Mouse (Mus musculus): Measurements from ENCODE around the gene Faf2. TPM values are rescaled to one million over a fixed set of nuclear protein-coding genes. Genes with fewer than 3 reads are reported as not detected.

Faf2 gene
- polyA plus RNA-seq, 1 experiment from 2014 or later, result 86.7 TPM

DNA sequence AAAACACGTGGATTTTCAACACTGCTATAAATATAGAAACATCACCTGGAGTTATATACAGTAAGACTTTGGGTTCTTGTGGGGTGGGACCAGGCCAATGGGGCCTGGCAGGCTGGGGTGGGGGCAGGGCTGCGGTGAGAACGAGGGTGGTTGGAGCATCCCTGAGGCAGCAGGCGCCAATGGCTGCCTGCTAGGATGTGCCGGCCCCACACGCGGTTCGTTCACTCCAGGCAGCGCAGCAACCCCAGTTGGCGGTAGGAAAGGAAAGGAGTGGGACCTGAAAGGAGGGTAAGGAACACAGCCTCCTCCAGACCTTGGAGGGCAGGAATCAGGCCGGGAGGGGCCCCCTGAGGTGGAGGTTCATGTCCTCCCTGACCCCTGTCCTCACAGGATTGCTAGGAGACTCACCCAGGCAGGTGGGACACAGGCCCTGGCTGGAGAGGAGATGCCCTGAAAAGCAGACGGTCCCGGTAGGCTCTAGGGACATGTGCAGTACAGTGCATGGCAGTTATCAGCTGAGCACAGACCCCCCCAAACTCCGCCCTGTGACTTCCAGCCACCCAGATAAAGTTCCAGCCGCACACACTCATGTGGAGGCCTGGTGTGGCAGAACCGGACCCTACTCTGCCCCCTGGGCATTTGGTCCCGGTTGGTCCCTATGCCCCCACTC, 58.7 kb downstream of the Faf2 start:
- Histone ChIP-seq H3K4me3 (ENCODE audit: low read depth, low read length) (no peak overlapping the region), H3K9me3 (ENCODE audit: control insufficient read depth, low read length) (no peaks in the 10 kb centered on the region), H3K4me2 (ENCODE audit: low read depth, low read length) (no peak overlapping the region), H3K36me3 (ENCODE audit: control insufficient read depth, insufficient read depth, low read length) (peaks cover 61% of the 10 kb centered on the region), H3K27me3 (replicated peaks; ENCODE audit: control insufficient read depth, insufficient read depth, low read length) (no peaks in the 10 kb centered on the region), H3K27ac (replicated peaks; ENCODE audit: low read depth, low read length) (no peak overlapping the region), H3K9ac (ENCODE audit: low read depth, low read length) (no peak overlapping the region), H3K4me1 (ENCODE audit: control insufficient read depth, insufficient read depth, low read length) (peaks cover 6% of the 10 kb centered on the region)
- ATAC-seq (ENCODE audit: low read depth) (no peak), DNase-seq (ENCODE audit: low spot score) (no peak)
- 77% methylated on average over 15 of the region's 17 CpGs for WGBS

DNA sequence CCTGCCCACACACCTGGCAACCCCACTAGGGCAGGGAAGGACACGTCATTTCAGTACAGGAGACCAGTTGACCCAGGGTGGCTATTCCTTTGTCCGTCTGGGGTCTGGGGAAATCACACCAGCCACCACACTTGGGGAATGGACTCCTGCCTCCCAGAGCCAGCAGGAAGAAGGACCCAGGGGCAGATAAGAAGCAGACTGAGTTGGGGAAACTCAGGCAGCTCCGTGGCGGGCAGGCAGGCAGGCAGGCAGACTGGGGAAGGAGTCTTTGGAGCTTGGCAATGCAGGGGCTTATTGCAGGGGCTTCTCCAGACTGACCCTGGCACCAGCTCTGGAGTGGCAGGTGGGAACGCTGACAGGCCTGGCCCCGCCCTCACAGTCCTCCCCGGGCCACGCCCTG, 59.7 kb downstream of the Faf2 start:
- ATAC-seq (ENCODE audit: low read depth) (no peak), DNase-seq (ENCODE audit: low spot score) (no peak)
- H3K4me3 ChIP-seq (ENCODE audit: low read depth, low read length), result no peak overlapping the region
- peaks cover 61% of the 10 kb centered on the region for H3K36me3 ChIP-seq (ENCODE audit: control insufficient read depth, insufficient read depth, low read length)
- no peaks in the 10 kb centered on the region for H3K9me3 ChIP-seq (ENCODE audit: control insufficient read depth, low read length)
- H3K4me2 ChIP-seq (ENCODE audit: low read depth, low read length), result no peak overlapping the region
- peaks cover 16% of the 10 kb centered on the region for H3K4me1 ChIP-seq (ENCODE audit: control insufficient read depth, insufficient read depth, low read length)
- H3K27me3 ChIP-seq (replicated peaks; ENCODE audit: control insufficient read depth, insufficient read depth, low read length), result no peaks in the 10 kb centered on the region
- no peak overlapping the region for H3K9ac ChIP-seq (ENCODE audit: low read depth, low read length)
- WGBS, result 81% methylated on average over 4 of the region's 8 CpGs
- H3K27ac ChIP-seq (replicated peaks; ENCODE audit: low read depth, low read length), result no peak overlapping the region

DNA sequence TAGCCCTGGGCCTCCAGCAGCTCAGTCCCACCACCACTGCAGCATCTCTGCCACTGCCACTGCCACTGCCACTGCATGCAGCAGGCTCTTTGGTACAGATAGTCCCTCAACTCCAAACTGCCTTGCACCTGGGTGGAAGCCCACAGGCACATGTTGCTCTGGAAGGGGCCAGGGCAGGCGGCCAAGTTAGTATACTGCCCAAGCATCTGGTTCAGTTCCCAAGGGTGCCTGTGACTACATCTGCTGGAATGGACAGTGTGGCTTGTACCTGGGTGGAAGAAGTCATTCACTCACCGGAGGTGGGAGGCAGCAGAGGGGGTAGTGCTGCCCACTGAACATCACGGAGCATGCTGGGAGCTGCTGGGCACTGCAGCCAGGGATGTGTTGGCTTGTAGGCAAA, 61.7 kb downstream of the Faf2 start:
- WGBS, result 88% methylated on average over 3 of the region's 3 CpGs
- Histone ChIP-seq H3K4me1 (ENCODE audit: control insufficient read depth, insufficient read depth, low read length) (peaks cover 17% of the 10 kb centered on the region), H3K4me3 (ENCODE audit: low read depth, low read length) (no peak overlapping the region), H3K27ac (replicated peaks; ENCODE audit: low read depth, low read length) (no peak overlapping the region), H3K9ac (ENCODE audit: low read depth, low read length) (no peak overlapping the region), H3K27me3 (replicated peaks; ENCODE audit: control insufficient read depth, insufficient read depth, low read length) (no peaks in the 10 kb centered on the region), H3K9me3 (ENCODE audit: control insufficient read depth, low read length) (no peaks in the 10 kb centered on the region), H3K36me3 (ENCODE audit: control insufficient read depth, insufficient read depth, low read length) (peaks cover 61% of the 10 kb centered on the region), H3K4me2 (ENCODE audit: low read depth, low read length) (no peak overlapping the region)
- ATAC-seq (ENCODE audit: low read depth) (no peak), DNase-seq (ENCODE audit: low spot score) (no peak)

DNA sequence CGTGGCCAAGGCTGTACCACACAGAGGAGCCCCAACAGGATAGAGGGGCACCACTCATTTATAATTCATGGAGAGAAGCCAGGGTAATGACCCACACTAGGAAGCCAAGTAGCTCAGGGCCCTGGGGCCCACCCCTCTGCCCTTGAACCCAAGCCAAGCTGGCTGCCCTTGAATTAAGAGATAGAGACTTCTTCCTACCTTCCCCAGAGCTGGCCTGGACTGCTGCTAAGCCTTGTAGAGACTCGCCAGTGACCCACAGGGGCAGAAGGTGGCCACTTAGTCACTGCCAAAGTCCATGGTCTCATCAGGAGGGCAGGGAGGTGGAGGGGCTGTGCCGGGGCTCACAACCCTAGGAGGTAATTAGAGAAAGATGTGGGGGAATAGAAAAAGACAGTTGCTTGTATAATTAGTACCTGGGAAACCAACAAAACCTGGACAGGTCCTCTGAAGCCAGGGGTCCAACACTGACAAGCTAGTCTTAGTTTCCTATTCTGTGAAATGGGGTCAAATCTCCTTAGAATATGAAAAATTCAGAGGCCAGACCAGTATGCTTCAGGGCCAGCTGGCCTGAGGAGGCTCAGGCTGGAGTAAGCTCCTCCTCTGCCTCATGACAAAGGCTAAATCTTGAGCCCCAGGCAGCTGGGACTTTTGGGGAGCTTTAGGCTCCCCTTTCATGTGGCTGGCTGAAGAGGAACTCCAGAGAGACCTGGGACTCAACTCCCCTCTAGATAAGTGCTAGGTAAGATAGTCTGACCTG, 62.7 kb downstream of the Faf2 start:
- H3K4me1 ChIP-seq (ENCODE audit: control insufficient read depth, insufficient read depth, low read length), result peaks cover 22% of the 10 kb centered on the region
- H3K9ac ChIP-seq (ENCODE audit: low read depth, low read length), result no peak overlapping the region
- no peak overlapping the region for H3K4me3 ChIP-seq (ENCODE audit: low read depth, low read length)
- peak overlapping the region; percentile 76; the same call in 1 of the 2 replicates for H3K4me2 ChIP-seq (ENCODE audit: low read depth, low read length)
- H3K36me3 ChIP-seq (ENCODE audit: control insufficient read depth, insufficient read depth, low read length), result peaks cover 51% of the 10 kb centered on the region
- H3K27me3 ChIP-seq (replicated peaks; ENCODE audit: control insufficient read depth, insufficient read depth, low read length), result no peaks in the 10 kb centered on the region
- no peak overlapping the region for H3K27ac ChIP-seq (replicated peaks; ENCODE audit: low read depth, low read length)
- no peak for ATAC-seq (ENCODE audit: low read depth)
- no peak for DNase-seq (ENCODE audit: low spot score)
- 55% methylated on average over 3 of the region's 3 CpGs for WGBS
- H3K9me3 ChIP-seq (ENCODE audit: control insufficient read depth, low read length), result no peaks in the 10 kb centered on the region

DNA sequence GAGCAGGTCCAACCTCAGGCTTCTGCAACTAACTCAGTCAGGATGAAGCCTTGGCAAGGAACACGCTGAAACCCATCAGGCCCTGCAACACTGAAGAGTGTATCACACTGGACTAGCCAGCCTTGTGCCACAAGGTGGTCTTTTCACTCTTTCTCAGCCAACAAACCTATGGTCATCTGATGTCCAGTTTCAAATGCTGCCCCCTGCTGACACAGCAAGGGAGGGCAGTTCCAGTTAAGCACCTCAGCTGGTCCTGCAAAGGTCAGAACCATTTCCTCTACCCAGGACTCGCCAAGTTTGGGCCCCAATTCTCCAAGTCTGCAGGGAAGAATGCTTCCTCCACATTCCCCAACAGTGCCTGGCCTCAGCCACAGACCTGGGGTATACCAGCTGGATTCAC, 63.6 kb downstream of the Faf2 start:
- Histone ChIP-seq H3K36me3 (ENCODE audit: control insufficient read depth, insufficient read depth, low read length) (peaks cover 44% of the 10 kb centered on the region), H3K9ac (ENCODE audit: low read depth, low read length) (0 out of 2 replicates have a peak overlapping the region, but pooled peaks have one; percentile 91), H3K9me3 (ENCODE audit: control insufficient read depth, low read length) (no peaks in the 10 kb centered on the region), H3K27ac (replicated peaks; ENCODE audit: low read depth, low read length) (no peak overlapping the region), H3K27me3 (replicated peaks; ENCODE audit: control insufficient read depth, insufficient read depth, low read length) (no peaks in the 10 kb centered on the region), H3K4me2 (ENCODE audit: low read depth, low read length) (peak overlapping the region; percentile 76), H3K4me1 (ENCODE audit: control insufficient read depth, insufficient read depth, low read length) (peaks cover 22% of the 10 kb centered on the region), H3K4me3 (ENCODE audit: low read depth, low read length) (peak overlapping the region; percentile 97; the same call in 1 of the 2 replicates)
- ATAC-seq (ENCODE audit: low read depth), result no peak
- 36% methylated on average over 2 of the region's 2 CpGs for WGBS
- DNase-seq (ENCODE audit: low spot score), result peak; percentile 11

DNA sequence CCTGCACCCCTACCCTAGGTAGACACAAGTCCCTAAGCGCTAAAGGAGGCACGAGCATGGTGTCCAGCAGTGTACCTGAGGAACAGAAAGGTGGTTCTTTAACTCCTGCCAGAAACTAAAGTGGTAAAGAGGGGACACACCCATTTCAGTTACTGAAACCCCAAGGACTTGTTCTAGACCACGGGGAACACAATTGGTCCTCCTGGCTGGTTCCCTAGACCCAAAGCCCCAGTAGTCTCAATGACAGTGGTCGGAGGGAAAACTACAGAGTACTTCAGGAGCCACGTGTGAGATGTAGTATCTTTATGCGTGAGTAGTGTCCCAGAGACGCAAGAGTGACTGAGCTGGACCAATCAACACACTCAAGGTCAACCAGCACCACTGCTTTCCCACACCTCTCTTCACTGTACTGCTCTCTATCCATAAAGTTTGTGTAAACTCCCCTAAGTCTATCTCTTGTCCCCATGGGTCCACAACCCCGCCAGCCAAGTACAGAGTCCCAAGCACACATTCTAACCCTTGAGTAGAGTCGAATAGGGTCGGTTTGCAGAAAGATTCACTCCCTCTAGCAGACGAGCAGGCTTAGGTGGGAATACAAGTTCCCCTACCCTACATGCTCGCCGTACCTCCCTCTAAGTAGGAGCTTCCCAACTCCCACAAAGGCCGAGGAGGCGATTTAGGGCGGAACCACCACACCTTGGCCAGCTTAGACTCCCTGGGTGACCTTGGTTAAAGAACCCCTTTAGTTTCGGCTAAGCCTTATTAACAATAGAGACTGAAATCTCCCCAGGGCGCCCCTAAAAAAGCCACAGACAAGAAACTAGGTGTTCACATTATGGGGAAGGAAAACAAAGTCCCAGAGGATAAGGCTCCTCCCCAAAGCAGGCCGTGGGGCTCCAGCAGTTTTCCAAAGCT, 64.8 kb downstream of the Faf2 start:
- ATAC-seq (ENCODE audit: low read depth), result no peak
- Histone ChIP-seq H3K9me3 (ENCODE audit: control insufficient read depth, low read length) (no peaks in the 10 kb centered on the region), H3K27ac (replicated peaks; ENCODE audit: low read depth, low read length) (peak overlapping the region; percentile 97), H3K27me3 (replicated peaks; ENCODE audit: control insufficient read depth, insufficient read depth, low read length) (no peaks in the 10 kb centered on the region), H3K4me2 (ENCODE audit: low read depth, low read length) (peak overlapping the region; percentile 76), H3K9ac (ENCODE audit: low read depth, low read length) (peak overlapping the region; percentile 91), H3K4me1 (ENCODE audit: control insufficient read depth, insufficient read depth, low read length) (peaks cover 22% of the 10 kb centered on the region), H3K4me3 (ENCODE audit: low read depth, low read length) (peak overlapping the region; percentile 97), H3K36me3 (ENCODE audit: control insufficient read depth, insufficient read depth, low read length) (peaks cover 32% of the 10 kb centered on the region)
- 5% methylated on average over 19 of the region's 19 CpGs for WGBS
- DNase-seq (ENCODE audit: low spot score), result no peak

DNA sequence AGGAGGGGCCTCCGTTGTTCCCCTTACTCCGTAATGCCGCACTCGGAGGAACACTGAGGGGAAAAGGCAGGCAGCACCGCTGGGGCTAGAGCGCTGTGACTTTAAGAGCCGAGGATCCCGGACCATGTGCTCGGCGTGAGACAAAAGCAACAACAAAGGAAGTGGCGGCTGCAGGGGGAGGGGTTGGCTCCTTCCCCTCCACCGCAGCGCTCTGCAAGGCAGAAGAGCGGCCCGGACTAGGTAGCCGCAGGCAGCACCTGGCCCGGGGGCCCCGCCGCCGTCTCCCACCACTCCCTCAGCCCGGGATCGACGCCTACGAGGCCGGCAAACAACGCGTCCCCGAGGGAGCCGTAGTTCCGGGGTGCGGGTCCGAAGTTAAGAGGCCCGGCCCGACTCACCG, 65.5 kb downstream of the Faf2 start:
- ATAC-seq (ENCODE audit: low read depth), result peak; percentile 72
- H3K27ac ChIP-seq (replicated peaks; ENCODE audit: low read depth, low read length), result peak overlapping the region; percentile 97
- H3K4me1 ChIP-seq (ENCODE audit: control insufficient read depth, insufficient read depth, low read length), result peaks cover 29% of the 10 kb centered on the region
- no peaks in the 10 kb centered on the region for H3K9me3 ChIP-seq (ENCODE audit: control insufficient read depth, low read length)
- peak overlapping the region; percentile 91 for H3K9ac ChIP-seq (ENCODE audit: low read depth, low read length)
- under 1% methylated on average over 22 of the region's 35 CpGs for WGBS
- peak; percentile 92 for DNase-seq (ENCODE audit: low spot score)
- H3K4me3 ChIP-seq (ENCODE audit: low read depth, low read length), result peak overlapping the region; percentile 97
- peak overlapping the region; percentile 76 for H3K4me2 ChIP-seq (ENCODE audit: low read depth, low read length)
- no peaks in the 10 kb centered on the region for H3K27me3 ChIP-seq (replicated peaks; ENCODE audit: control insufficient read depth, insufficient read depth, low read length)
- H3K36me3 ChIP-seq (ENCODE audit: control insufficient read depth, insufficient read depth, low read length), result peaks cover 25% of the 10 kb centered on the region

Data from embryonic facial prominence, embryonic 14.5 days (tissue).